Mouse (Mus musculus) CH12.LX (cell line): ENCODE measurements around the gene 1700022I11Rik. TPM values are rescaled to one million over a fixed set of nuclear protein-coding genes. Genes with fewer than 3 reads are reported as not detected.

Source experiments
- DNase-seq: peaks from one replicate; pipeline ENCODE4 v3.0.0-alpha.2; 2013; ENCODE audit errors: extremely low read depth
- H3K27ac ChIP-seq: 2 replicates; pipeline ENCODE4 v1.5.1; 2012; ENCODE audit warnings: low read depth, mild to moderate bottlenecking, control low read depth, moderate library complexity; ENCODE audit not compliant: insufficient read depth
- H3K27me3 ChIP-seq: replicated peaks from 2 replicates; pipeline ENCODE3; 2012; ENCODE audit warnings: inconsistent platforms
- H3K36me3 ChIP-seq, 2 experiments: replicated peaks in 1 of 2; 2 replicates each; pipeline versions ENCODE3 to v1.6.1; 2012; ENCODE audit warnings: inconsistent platforms in 1 of 2, low read length in 1 of 2, mild to moderate bottlenecking in 1 of 2, mixed read lengths in 1 of 2, moderate library complexity in 1 of 2; ENCODE audit not compliant: control insufficient read depth in 1 of 2, insufficient read depth in 1 of 2
- H3K4me1 ChIP-seq, 2 experiments: 2 replicates each; pipeline ENCODE4 v1.6.1; 2012; ENCODE audit warnings: inconsistent platforms in 1 of 2, moderate library complexity in 1 of 2; ENCODE audit not compliant: insufficient read depth in 2 of 2, control insufficient read depth in 1 of 2
- H3K4me2 ChIP-seq: 2 replicates; pipeline ENCODE4 v1.6.1; 2012; ENCODE audit warnings: low read depth, mild to moderate bottlenecking, control low read depth; ENCODE audit not compliant: poor library complexity, insufficient read depth, severe bottlenecking
- H3K4me3 ChIP-seq, 3 experiments: fragments of 150-350 bp in 1 of 3; sonication (generic) in 1 of 3; replicated peaks in 1 of 3; 2 replicates each; pipeline versions ENCODE3 to v1.5.1; 2011 to 2012; ENCODE audit warnings: low read depth in 2 of 3, low read length in 2 of 3, mild to moderate bottlenecking in 2 of 3, moderate library complexity in 2 of 3, control low read depth in 1 of 3, improper control_type of control experiment in 1 of 3, inconsistent platforms in 1 of 3, mixed read lengths in 1 of 3; ENCODE audit not compliant: poor library complexity in 1 of 3
- H3K79me2 ChIP-seq: replicated peaks from 2 replicates; pipeline ENCODE4 v1.6.1; 2012; ENCODE audit warnings: mild to moderate bottlenecking, moderate library complexity; ENCODE audit not compliant: control insufficient read depth, poor library complexity, insufficient read depth, severe bottlenecking; ENCODE audit errors: extremely low read depth
- H3K9ac ChIP-seq: 2 replicates; pipeline ENCODE4 v1.6.1; 2012; ENCODE audit warnings: low read depth, mild to moderate bottlenecking, control low read depth, moderate library complexity; ENCODE audit not compliant: insufficient read depth
- H3K9me3 ChIP-seq: replicated peaks from 2 replicates; pipeline ENCODE3; 2012; ENCODE audit warnings: low read length, inconsistent platforms, mixed read lengths
- CHD1 ChIP-seq: IDR thresholded peaks from 2 replicates; pipeline ENCODE4 v1.6.1; 2012; ENCODE audit warnings: low read depth, low read length, improper control_type of control experiment, inconsistent platforms
- CTCF ChIP-seq, 2 experiments: IDR thresholded peaks in 1 of 2; conservative IDR thresholded peaks in 1 of 2; 2 replicates each; pipeline ENCODE4 v1.5.1; 2011 to 2012; ENCODE audit warnings: low read depth in 2 of 2, low read length in 2 of 2, improper control_type of control experiment in 1 of 2, inconsistent platforms in 1 of 2, mild to moderate bottlenecking in 1 of 2, moderate library complexity in 1 of 2
- E2F4 ChIP-seq: IDR thresholded peaks from 2 replicates; pipeline ENCODE4 v1.6.1; 2011; ENCODE audit warnings: low read depth, low read length, improper control_type of control experiment; ENCODE audit not compliant: insufficient replicate concordance
- ELF1 ChIP-seq: IDR thresholded peaks from 2 replicates; pipeline ENCODE4 v1.6.1; 2014; ENCODE audit warnings: low read depth, mild to moderate bottlenecking, inconsistent platforms, low read length, improper control_type of control experiment
- GABPA ChIP-seq: IDR thresholded peaks from 2 replicates; pipeline ENCODE4 v1.6.1; 2012; ENCODE audit warnings: low read depth, low read length, improper control_type of control experiment, inconsistent platforms; ENCODE audit not compliant: insufficient replicate concordance
- HCFC1 ChIP-seq: IDR thresholded peaks from 2 replicates; pipeline ENCODE4 v1.6.1; 2012; ENCODE audit warnings: low read depth, mild to moderate bottlenecking, inconsistent platforms, low read length, improper control_type of control experiment
- JUN ChIP-seq: IDR thresholded peaks from 2 replicates; pipeline ENCODE4 v1.6.1; 2011; ENCODE audit warnings: low read depth, mild to moderate bottlenecking, low read length, improper control_type of control experiment, moderate library complexity; ENCODE audit not compliant: insufficient read depth
- KAT2A ChIP-seq: IDR thresholded peaks from 2 replicates; pipeline ENCODE4 v1.6.1; 2012; ENCODE audit warnings: low read length, improper control_type of control experiment, inconsistent platforms; ENCODE audit not compliant: insufficient replicate concordance
- MAFK ChIP-seq: IDR thresholded peaks from 2 replicates; pipeline ENCODE4 v1.6.1; 2011; ENCODE audit warnings: low read length, improper control_type of control experiment; ENCODE audit not compliant: insufficient replicate concordance
- MEF2A ChIP-seq: IDR thresholded peaks from 2 replicates; pipeline ENCODE4 v1.6.1; 2014; ENCODE audit warnings: low read depth, mild to moderate bottlenecking, inconsistent platforms, low read length, improper control_type of control experiment, borderline replicate concordance
- MYC ChIP-seq: IDR thresholded peaks from 2 replicates; pipeline ENCODE4 v1.6.1; 2011; ENCODE audit warnings: low read depth, mild to moderate bottlenecking, improper control_type of control experiment, low read length
- NELFE ChIP-seq: IDR thresholded peaks from 2 replicates; pipeline ENCODE4 v1.6.1; 2011; ENCODE audit warnings: low read depth, low read length, improper control_type of control experiment
- PAX5 ChIP-seq: IDR thresholded peaks from 2 replicates; pipeline ENCODE4 v1.6.1; 2012; ENCODE audit warnings: low read length, inconsistent platforms, mixed read lengths
- POLR2A ChIP-seq: IDR thresholded peaks from 2 replicates; pipeline ENCODE4 v1.6.1; 2011; ENCODE audit warnings: low read depth, mild to moderate bottlenecking, improper control_type of control experiment, low read length
- RAD21 ChIP-seq: IDR thresholded peaks from 2 replicates; pipeline ENCODE4 v1.6.1; 2011; ENCODE audit warnings: low read depth, mild to moderate bottlenecking, low read length, improper control_type of control experiment, moderate library complexity
- RCOR1 ChIP-seq: conservative IDR thresholded peaks from 2 replicates; pipeline ENCODE4 v1.6.1; 2012; ENCODE audit warnings: low read depth, mild to moderate bottlenecking, inconsistent platforms, low read length, improper control_type of control experiment
- SIN3A ChIP-seq: IDR thresholded peaks from 2 replicates; pipeline ENCODE4 v1.6.1; 2012; ENCODE audit warnings: low read length, improper control_type of control experiment, inconsistent platforms
- SMC3 ChIP-seq: IDR thresholded peaks from 2 replicates; pipeline ENCODE4 v1.6.1; 2011; ENCODE audit warnings: low read depth, low read length, improper control_type of control experiment
- TBP ChIP-seq: conservative IDR thresholded peaks from 2 replicates; pipeline ENCODE4 v1.6.1; 2011; ENCODE audit warnings: low read depth, low read length, improper control_type of control experiment
- TCF12 ChIP-seq: IDR thresholded peaks from 2 replicates; pipeline ENCODE4 v1.6.1; 2014; ENCODE audit warnings: low read depth, mild to moderate bottlenecking, inconsistent platforms, low read length, improper control_type of control experiment
- dilution Hi-C: fragments of 300-500 bp; cut with MboI; formaldehyde crosslinking; loops from 2 replicates; pipeline ENCODE4 v1.14.3; 2020; ENCODE audit warnings: low sequenced_read_pairs; ENCODE audit not compliant: extremely low pct_unique_long_range_greater_than_20kb, extremely low pct_ligation_motif_present
- in situ Hi-C: fragments of 300-500 bp; cut with MboI; formaldehyde crosslinking; loops from 3 replicates; pipeline ENCODE4 v1.14.3; 2019; ENCODE audit warnings: low sequenced_read_pairs, low pct_ligation_motif_present, low pct_unique_long_range_greater_than_20kb, mixed read lengths
- polyA plus RNA-seq: library from polyadenylated mRNA; unstranded; fragments of >175 nt; gene quantifications from 2 replicates; pipeline ENCODE4 v1.2.1, GENCODE M21; 2012; ENCODE audit warnings: low read depth; ENCODE audit not compliant: insufficient read length
- total RNA-seq, 2 experiments: library from RNA; depleted of rRNA; stranded (reverse); fragments of 300-350 nt in 1 of 2; fragments of >200 nt in 1 of 2; gene quantifications; 2 replicates each; pipeline ENCODE4 v1.2.3; 2012 to 2014

The 1700022I11Rik gene
- total and polyA plus RNA-seq, 3 experiments, result 0.24 to 0.55 TPM; not detected in 1

- peaks cover 0 to 14% of the 10 kb centered on the region in 2 experiments; a peak in 2 of 4 replicates for H3K4me1 ChIP-seq
- no peaks in the 10 kb centered on the region for H3K9me3 ChIP-seq
- H3K4me3 ChIP-seq, result no peak overlapping the region
- no peak overlapping the region for H3K27ac ChIP-seq
- no peaks in the 10 kb centered on the region for H3K79me2 ChIP-seq
- H3K27me3 ChIP-seq, result no peaks in the 10 kb centered on the region
- peaks cover 4 to 37% of the 10 kb centered on the region in 2 experiments for H3K36me3 ChIP-seq
- no peak overlapping the region for H3K9ac ChIP-seq
- dilution Hi-C loops (no loop called here), in situ Hi-C loops (no loop called here)
- no peak for DNase-seq
- TF ChIP-seq ELF1, result no peak
- no peak for TF ChIP-seq MYC
- TF ChIP-seq SIN3A, result no peak
- no peak for TF ChIP-seq RCOR1
- TF ChIP-seq, all 38 proteins: peak for 0
- H3K4me2 ChIP-seq, result no peak overlapping the region
Measured at GRCm38 (mm10) chr4:42958942-42959341, 10.5 kb upstream of the 1700022I11Rik start.

- H3K4me1 ChIP-seq, result peaks cover 0 to 10% of the 10 kb centered on the region in 2 experiments; a peak in 2 of 4 replicates
- no peak for DNase-seq
- dilution Hi-C loops, result no loop called here
- no peaks in the 10 kb centered on the region for H3K9me3 ChIP-seq
- peaks cover 4 to 37% of the 10 kb centered on the region in 2 experiments for H3K36me3 ChIP-seq
- H3K27me3 ChIP-seq, result no peaks in the 10 kb centered on the region
- no peak overlapping the region for H3K27ac ChIP-seq
- no peak overlapping the region for H3K4me3 ChIP-seq
- no peak overlapping the region for H3K4me2 ChIP-seq
- in situ Hi-C loops, result no loop called here
- H3K79me2 ChIP-seq, result no peaks in the 10 kb centered on the region
- TF ChIP-seq TCF12 (no peak), NELFE (no peak), RAD21 (no peak), JUN (no peak), PAX5 (no peak)
- H3K9ac ChIP-seq, result no peak overlapping the region
Measured at GRCm38 (mm10) chr4:42959382-42959781, 10.0 kb upstream of the 1700022I11Rik start.

DNA sequence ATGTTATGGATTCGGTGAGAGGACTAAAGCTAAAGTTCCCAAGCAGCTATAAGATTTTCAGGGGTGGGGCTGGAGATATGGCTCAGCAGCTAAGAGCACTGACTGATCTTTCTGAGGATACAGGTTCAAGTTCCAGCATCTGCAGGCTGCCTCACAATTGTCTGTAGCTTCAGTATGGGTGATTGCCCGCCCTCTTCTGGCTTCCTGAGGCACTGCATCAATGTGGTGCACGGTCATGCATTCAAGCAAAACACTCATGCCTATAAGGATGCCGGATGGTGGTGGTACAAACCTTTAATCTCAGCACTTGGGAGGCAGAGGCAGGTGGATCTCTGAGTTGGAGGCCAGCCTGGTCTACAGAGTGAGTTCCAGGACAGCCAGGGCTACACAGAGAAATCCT lies 7.8 kb upstream of the 1700022I11Rik start:
- DNase-seq, result peak; percentile 67
- Histone ChIP-seq H3K79me2 (no peaks in the 10 kb centered on the region), H3K27me3 (no peaks in the 10 kb centered on the region), H3K9me3 (no peaks in the 10 kb centered on the region), H3K27ac (no peak overlapping the region), H3K4me3 (no peak overlapping the region), H3K4me2 (no peak overlapping the region)
- dilution Hi-C loops (no loop called here), in situ Hi-C loops (loop anchor here (5.0 kb wide), 1 partner anchor 89 kb away; the partner anchor contains the start of gene Fam205c)
- no peak for TF ChIP-seq CHD1
- TF ChIP-seq MAFK, result no peak
- TF ChIP-seq TBP, result no peak
- no peak for TF ChIP-seq POLR2A
- TF ChIP-seq GABPA, result no peak
- no peak for TF ChIP-seq HCFC1
- TF ChIP-seq PAX5, result no peak
- TF ChIP-seq E2F4, result no peak
- no peak for TF ChIP-seq KAT2A
- TF ChIP-seq RCOR1, result no peak
- TF ChIP-seq MEF2A, result no peak
- peak; percentile 72 to 77 for TF ChIP-seq CTCF (conservative IDR thresholded peaks at IDR 0.05 in 1 of 2, IDR thresholded peaks at IDR 0.05 in 1 of 2; ENCODE audit: low read depth in 2 of 2, low read length in 2 of 2)
- TF ChIP-seq SMC3, result peak; percentile 58
- peak; percentile 35 for TF ChIP-seq RAD21
- TF ChIP-seq, all 38 proteins: peak for 3
- Histone ChIP-seq H3K9ac (no peak overlapping the region), H3K36me3 (peaks cover 4 to 31% of the 10 kb centered on the region in 2 experiments), H3K4me1 (peaks cover 8 to 11% of the 10 kb centered on the region in 2 experiments)
